Mouse (Mus musculus) fibroblast of lung, adult 2 months (primary cell): ENCODE measurements around the gene Chpt1.
"Not testable (repeated sequence)": the region's sequence is repeated elsewhere in the genome, so short reads cannot be mapped to it uniquely, and the experiment has no call there.

ENCODE experiments used
- DNase-seq: peaks from one replicate; pipeline ENCODE4 v3.0.0-alpha.2; 2011; ENCODE audit warnings: low read depth

The Chpt1 gene

DNA sequence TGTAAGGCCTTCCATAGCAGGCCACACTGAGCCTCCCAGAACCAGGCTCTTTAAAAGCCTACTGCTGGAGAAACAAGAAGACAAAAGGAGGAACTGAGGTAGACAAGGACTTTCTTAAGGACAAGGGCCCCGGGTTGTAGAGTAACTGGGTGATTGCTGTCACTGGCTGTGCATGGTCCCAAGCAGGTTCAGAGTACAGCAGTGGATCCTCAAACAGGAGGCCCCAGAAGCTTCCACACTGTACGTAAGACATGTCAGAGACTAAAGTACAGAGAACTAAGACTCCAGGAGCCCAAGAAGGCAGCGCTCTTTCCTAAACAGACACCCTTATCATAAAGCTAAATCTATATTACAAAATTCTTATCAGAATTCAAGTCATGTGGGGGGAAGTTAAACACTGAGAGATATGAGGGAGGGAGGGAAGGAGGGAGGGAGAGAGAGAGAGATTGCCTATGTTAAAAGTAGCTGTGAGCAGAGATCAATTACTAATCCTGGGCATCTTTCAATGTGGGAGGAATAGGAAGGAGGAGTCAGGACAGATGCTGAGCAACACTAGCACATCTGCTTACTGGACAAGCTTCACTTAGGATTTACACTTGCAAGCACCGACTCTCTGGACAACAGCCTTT lies 8.8 kb downstream of the Chpt1 start:
- DNase-seq: no peak

GRCm38 (mm10) chr10:88492658-88493057 lies 11.2 kb downstream of the Chpt1 start:
- DNase-seq: no peak

DNA sequence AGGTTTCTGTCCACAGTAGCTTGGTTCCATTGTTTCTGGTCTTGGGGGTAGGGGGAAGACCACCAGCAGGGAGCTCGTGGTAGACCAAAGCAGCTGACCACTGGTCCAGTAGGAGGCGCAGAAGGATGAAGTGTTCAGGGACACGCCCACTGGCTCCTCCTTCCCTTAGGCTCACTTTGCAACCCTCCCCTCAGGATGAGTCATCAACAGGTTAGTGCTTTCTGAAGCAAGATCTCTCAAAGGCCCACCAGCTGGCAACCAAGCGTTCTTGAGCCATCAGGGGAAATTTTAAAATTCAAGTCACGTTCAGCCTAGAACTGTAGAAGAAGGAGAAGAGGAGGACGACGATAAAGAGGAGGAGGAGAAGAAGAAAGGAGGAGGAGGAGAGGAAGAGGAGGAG lies 12.2 kb downstream of the Chpt1 start:
- DNase-seq: no peak

DNA sequence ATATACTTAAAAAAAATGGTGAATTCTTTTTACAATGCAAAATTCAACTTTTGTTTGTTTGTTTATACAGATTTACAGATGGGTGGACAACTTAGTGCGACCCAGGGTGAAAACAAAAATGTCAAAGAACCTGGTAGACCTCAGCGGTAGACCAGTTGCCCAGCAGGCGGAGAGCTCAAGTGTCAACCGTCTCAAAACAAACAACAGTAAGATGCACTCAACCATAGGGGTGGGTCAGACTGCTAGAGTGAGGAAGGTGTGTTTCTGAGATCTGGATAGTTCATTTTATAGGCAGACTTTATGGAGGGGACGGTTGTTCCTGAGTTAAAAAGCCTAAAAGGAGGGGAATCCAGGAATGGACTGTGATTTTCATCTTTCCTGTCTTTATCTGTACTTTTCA lies 15.2 kb downstream of the Chpt1 start:
- DNase-seq: no peak

DNA sequence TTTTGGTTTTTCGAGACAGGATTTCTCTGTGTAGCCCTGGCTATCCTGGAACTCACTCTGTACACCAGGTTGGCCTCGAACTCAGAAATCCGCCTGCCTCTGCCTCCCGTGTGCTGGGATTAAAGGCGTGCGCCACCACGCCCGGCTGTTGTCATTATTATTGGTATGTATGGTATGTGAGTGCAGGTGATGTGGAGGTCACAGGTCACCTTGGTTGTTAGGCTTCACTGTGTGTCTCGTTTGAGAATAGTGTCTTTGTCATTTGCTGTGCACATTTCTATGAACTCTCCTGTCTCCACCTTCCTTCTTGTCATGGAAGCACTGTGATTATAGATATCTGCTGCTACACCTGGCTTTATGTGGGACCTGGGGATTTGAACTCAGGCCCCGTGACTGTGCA lies 21.0 kb downstream of the Chpt1 start:
- DNase-seq: not testable (repeated sequence)

DNA sequence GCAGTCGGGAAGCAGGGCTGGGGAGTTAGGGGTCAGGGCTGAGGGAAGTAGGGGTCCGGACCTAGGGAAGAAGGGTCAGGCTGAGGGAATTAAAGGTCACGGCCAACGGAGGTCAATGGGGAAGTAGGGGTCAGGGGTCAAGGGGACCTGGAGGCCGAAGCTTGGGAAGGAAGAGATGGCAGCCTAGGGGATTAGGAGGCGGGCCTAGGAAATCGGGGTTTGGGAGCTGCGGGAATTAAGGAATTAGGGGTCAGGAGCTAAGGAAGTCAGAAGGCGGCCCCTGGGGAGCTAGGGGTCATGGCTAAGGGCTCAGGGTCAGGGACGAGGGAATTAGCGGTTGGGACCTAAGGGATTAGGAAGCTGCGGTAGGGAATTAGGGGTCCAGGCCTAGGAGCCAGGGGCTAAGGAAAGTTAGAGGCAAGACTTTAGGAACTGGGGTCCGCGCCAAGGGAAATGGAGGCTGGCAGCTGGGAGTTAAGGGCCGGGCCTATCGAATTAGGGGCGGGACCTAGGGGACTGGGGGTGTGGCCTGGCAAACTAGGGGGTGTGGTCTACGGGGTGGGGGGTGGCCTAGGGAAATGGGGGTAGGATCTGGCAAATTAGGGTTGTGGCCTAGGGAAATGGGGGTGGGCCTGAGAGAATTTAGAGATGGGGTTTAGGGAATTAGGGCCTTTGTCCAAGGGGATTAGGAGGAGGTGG lies 43.6 kb downstream of the Chpt1 start:
- DNase-seq: no peak

DNA sequence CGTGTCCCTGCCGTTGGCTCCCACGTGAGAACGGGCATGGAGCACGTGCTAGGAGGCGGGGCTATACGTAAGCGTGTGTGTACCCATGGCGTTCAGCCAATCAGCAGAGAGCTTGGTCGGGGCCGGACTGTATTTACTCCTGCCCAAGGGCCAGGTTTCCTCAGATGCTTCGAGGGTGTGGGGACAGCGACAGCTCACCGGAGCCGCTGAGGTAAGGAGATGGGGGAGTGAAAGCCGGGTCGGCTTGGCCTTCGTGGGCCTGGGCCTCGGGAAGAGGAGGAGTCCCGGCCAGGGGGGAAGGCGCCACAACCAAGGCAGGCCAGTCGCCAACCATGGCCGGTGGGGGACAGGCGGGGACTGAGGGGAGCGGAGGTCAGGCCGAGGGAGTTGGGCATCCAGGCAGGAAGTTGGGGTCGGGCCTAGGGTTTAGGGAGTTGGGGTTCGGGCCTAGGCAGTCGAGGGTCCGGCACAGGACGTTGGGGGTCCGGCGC lies 44.3 kb downstream of the Chpt1 start, which contains the start of gene Sycp3:
Sycp3 (plus strand) TSS at position 68 of the 491 bp plus-strand sequence.
- no peak for DNase-seq

GRCm38 (mm10) chr10:88457816-88458215 lies 46.1 kb downstream of the Chpt1 start:
- no peak for DNase-seq

GRCm38 (mm10) chr10:88451990-88452389 lies 51.9 kb downstream of the Chpt1 start:
- peak; percentile 19 for DNase-seq

DNA sequence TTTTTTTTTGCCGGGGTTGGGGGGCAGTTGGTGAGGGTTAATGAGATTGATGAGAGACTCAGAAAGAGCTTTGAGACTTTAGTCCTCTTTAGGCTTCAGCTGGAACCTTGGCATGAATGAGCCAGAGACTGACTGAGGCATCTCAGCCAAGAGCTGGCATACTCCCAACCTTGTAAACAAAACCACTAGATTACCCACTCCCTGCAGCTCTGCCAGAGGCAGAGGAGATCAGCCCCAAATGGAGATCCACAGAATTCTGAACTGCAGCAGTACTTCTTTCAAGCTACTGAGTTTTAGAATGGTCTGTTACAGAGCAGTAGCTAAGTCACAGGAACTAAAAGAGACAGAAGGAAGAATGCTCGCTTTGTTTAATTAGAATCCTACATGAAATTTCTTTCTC lies 52.7 kb downstream of the Chpt1 start:
- DNase-seq: peak; percentile 65

DNA sequence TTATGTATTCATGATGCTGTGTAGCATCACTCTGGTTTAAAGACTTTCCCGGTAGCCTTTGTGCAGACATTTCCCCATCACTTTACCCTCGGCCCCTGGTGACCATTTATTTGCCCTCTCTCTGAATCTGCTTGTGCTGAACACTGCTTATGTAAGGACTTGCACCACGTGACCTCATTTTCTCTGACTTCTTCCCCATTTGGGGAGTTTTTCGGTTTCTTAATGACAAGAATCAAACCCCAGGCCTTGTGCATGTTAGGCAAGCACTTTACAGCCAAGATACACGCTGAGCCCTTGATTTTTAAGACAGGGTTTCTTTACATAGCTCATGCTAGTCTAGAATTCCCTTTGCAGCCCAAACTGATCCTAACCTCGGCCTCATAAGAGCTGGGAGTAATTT lies 62.6 kb downstream of the Chpt1 start:
- DNase-seq: no peak

DNA sequence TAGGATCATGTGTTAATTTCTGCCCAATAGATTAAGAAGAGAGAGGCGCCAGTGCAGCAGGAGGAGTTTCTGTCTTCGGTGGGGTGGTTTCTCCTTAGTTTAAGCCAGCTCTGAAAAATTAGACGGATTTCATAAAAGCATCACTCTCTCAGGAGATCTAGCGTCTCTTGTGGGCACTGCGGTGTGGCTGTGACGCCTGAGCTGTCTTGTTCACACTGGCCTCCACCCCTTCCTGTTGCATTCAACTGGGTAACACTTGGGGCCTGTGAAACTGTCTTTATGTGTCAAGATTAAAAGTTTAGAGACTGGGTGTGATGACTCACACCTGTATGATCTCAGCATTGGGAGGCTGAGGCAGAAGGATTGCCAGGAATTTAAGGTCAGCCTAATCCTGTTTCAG lies 75.9 kb downstream of the Chpt1 start:
- DNase-seq: no peak

DNA sequence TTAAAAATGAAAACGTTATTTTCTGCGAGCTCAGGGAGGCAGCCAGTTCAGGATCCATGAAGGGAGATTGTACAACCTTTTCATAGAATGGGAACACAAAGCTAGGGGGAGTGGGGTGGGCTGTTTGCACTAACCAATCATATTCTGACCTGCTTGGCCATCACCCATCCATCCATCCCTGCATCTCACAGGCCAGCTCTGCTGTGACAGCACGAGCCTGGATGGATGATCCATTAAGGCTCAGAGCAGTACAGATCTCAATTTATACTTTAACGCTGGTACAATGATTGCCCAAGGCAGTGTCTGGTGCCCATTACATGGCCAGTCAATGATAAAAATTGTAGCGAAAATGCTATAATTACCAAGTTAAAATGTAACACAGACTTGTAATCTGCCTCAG lies 77.0 kb downstream of the Chpt1 start:
- no peak for DNase-seq

DNA sequence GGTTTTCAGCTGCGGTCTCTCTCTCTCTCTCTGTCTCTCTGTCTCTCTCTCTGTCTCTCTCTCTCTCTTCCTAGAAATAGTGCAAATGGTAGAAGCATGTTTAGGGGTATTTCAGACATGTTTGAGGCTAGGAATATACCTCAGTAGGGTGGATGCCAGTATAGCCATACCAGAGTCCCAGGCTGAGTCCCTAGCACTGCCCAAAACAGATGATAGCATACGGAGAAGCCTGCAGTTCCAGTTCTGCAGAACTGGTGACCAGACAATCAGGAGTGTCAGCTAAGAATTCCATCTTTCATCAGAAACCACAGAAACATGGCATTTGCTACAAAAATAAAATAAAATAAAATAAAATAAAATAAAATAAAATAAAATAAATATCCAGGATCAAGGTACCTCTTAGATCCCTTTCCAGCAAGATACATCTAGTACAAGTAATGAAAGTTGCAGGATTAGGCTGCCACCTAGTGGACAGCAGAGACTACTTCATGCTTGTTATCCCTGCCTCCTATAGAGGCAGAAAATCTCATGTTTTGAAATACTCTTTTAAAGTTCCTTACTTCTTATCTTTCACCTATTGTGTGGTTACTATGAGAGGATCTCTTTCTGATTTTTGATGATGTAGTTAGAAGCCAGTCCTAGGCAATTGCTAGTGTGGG lies 77.6 kb downstream of the Chpt1 start:
- DNase-seq: peak; percentile 54

- no peak for DNase-seq
These were observed 83.0 kb downstream of the Chpt1 start for GRCm38 (mm10) chr10:88420655-88421435.

- DNase-seq: peak; percentile 65
These were observed 83.7 kb downstream of the Chpt1 start for GRCm38 (mm10) chr10:88420141-88420541.

DNA sequence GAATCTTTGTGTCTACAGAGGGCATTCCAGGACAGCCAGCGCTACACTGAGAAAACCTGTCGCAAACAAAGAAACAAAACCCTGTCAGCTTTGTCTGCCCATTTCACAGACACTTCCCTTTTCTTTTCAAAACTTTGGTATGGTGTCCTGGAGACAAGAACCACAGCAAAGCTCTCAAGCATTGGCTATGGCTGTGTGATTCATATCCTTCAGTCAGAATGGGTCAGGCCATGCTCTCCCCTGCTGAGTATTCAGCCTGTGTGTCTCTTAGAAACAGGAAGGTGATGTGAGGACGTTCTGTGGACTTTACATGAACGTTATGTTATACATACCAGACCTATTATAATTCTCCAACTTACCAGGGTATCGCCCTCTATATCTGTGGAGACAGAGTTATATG lies 86.2 kb downstream of the Chpt1 start:
- DNase-seq: no peak

GRCm38 (mm10) chr10:88412290-88412995 lies 91.4 kb downstream of the Chpt1 start:
- DNase-seq: no peak

DNA sequence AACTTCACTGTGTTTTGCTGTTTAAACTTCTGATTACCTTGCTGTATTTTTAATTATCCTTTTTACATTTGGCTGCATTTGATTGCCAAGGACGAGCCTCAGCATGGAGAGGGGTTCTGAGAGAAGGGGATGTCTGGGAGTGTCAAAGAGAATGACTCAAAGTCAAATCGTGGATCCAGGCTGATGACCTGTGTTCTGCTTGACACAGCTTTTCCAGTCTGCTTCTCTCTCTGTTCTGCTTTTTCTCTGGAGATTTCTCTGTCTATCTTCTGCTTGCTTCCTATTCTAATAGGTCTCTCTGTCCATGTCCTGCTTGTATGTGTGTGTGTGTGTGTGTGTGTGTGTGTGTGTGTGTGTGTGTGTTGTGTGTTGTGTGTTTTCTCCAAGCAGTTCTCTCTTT lies 94.1 kb downstream of the Chpt1 start:
- DNase-seq: no peak

DNA sequence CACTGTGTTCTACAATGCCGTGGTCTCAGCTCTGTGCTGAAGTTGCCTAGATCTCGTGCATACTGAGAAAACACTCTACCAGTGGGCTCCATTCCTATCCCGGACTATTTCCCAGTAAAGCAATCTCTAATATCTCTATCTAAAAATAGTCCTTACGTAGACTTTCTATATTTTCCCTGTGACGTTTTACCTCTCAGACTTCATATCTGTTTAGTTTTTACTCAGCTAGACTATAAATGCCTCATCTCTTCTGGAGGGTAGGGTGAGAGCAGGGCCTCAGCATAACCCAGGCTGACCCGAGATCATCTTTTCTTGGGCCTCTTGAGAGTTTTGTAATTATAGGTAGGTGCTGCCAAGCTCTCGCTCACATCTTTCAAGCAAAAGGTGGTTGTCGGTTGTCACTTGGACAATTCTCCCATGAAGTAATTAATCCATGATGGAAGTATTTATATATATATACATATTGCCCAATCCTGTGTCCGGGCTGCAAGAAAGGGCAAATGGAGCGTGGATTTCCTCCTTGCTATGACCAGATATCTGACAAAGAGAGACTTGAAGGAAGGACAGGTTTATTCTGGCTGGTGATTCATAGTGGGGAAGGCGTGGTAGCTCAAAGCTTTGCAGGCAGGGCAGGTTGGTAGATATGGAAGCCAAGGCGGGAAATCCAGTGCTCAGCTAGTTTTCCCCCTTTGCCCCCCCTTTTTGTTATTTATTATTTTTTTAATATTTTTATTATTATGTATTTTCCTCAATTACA lies 95.8 kb downstream of the Chpt1 start:
- no peak for DNase-seq

- no peak for DNase-seq
These were observed 98.1 kb downstream of the Chpt1 start for GRCm38 (mm10) chr10:88405812-88406211.
